In the genomic region with DNA sequence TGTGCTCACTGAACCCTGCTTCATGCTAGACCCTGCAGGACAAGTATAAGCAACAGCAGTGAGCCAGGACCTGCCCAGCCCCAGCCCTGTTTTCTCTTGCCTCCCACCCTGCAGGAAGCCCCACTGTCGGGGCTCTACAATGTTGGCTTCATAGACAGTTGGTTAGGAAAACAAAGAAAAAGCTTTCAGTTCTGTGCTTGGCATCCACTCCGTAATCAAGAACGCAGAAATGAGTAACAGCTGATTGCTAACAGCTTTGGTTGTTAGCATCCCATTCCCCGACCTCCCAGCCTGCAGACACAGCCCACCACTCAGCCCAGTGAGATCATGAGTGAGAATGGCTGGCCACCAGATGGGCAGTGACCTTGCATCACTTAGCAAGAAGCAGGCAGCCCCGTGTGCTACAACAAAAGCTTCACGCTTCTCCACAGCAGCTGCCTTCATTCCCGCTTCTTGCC, we compare ENCODE assay signal across 15 mouse cellular contexts.
DNase-seq lines count a peak whose midpoint lies in the region; ATAC-seq and TF ChIP-seq lines count a peak whose summit lies in the region.
"Had no signal": no experiment of that assay in that cellular context is flagged by ENCODE, and none has a peak within 500 bp of the region (broad histone marks: within the 10 kb centered on the region; RNA-seq: fewer than 3 reads in every experiment).

No protein-coding gene starts in this region.

- no peak overlapping the region for H3K4me3 ChIP-seq in embryonic facial prominence, embryonic 11.5 days (ENCODE audit: low read depth, low read length)
- H3K4me3 ChIP-seq in hindbrain, postnatal 0 days (ENCODE audit: low read length): no peak overlapping the region
- H3K4me3 ChIP-seq: left cerebral cortex, adult 2 months had no signal

- no peaks in the 10 kb centered on the region for H3K9me3 ChIP-seq in embryonic facial prominence, embryonic 11.5 days (replicated peaks; ENCODE audit: control insufficient read depth, low read length)
- no peaks in the 10 kb centered on the region for H3K9me3 ChIP-seq in hindbrain, postnatal 0 days (ENCODE audit: low read length)

- ATAC-seq in embryonic facial prominence, embryonic 11.5 days (replicated peaks; ENCODE audit: insufficient number of reproducible peaks, low FRiP score, low TSS enrichment, low read depth): no peak
- ATAC-seq in hindbrain, postnatal 0 days: peak; percentile 68
- no peak for ATAC-seq in monocyte, adult 5-6 weeks (replicated peaks; ENCODE audit: insufficient number of reproducible peaks, low FRiP score, low TSS enrichment, poor library complexity, severe bottlenecking)
- ATAC-seq: CD4-positive, CD25-positive, alpha-beta regulatory T cell, adult 4 months; intestine, embryonic 16.5 days; midbrain, embryonic 16.5 days had no signal

- no peak overlapping the region for H3K4me2 ChIP-seq in embryonic facial prominence, embryonic 11.5 days (ENCODE audit: low read depth, low read length)
- H3K4me2 ChIP-seq in hindbrain, postnatal 0 days (ENCODE audit: low read depth, low read length): no peak overlapping the region

- no peak for TF ChIP-seq CTCF in brain, embryonic 14.5 days (IDR thresholded peaks at IDR 0.05; ENCODE audit: borderline replicate concordance, extremely low read depth, insufficient read depth, insufficient read length)
- no peak for TF ChIP-seq CTCF in hindbrain, postnatal 0 days (IDR thresholded peaks at IDR 0.05; ENCODE audit: low read depth)

- no peaks in the 10 kb centered on the region for H3K36me3 ChIP-seq in embryonic facial prominence, embryonic 11.5 days (replicated peaks; ENCODE audit: control insufficient read depth, insufficient read depth, low read depth, low read length)
- no peaks in the 10 kb centered on the region for H3K36me3 ChIP-seq in hindbrain, postnatal 0 days (ENCODE audit: insufficient read depth, low read length)

- no peaks in the 10 kb centered on the region for H3K27me3 ChIP-seq in embryonic facial prominence, embryonic 11.5 days (ENCODE audit: control insufficient read depth, insufficient read depth, low read length)
- no peaks in the 10 kb centered on the region for H3K27me3 ChIP-seq in hindbrain, postnatal 0 days (ENCODE audit: insufficient read depth, low read length)

- DNase-seq in layer of hippocampus, postnatal 10 days (ENCODE audit: low spot score in 2 of 2): peak; percentile 34 to 43
- DNase-seq in layer of hippocampus, adult 11-12 months (ENCODE audit: low spot score): no peak
- peak; percentile 50 for DNase-seq in brain, embryonic 14.5 days (ENCODE audit: low read depth)
- DNase-seq in embryonic facial prominence, embryonic 11.5 days (ENCODE audit: low spot score): peak; percentile 35
- DNase-seq in hindbrain, postnatal 0 days (ENCODE audit: low spot score): peak; percentile 58
- DNase-seq in adrenal gland, adult 8-10 months: no peak
- DNase-seq: heart, postnatal 10 days; kidney, postnatal 14 days; liver; thymus, adult 18-20 months had no signal

- no peak overlapping the region for H3K9ac ChIP-seq in embryonic facial prominence, embryonic 11.5 days (replicated peaks; ENCODE audit: low read length)
- no peak overlapping the region for H3K9ac ChIP-seq in hindbrain, postnatal 0 days (replicated peaks; ENCODE audit: low read length)

- H3K27ac ChIP-seq in embryonic facial prominence, embryonic 11.5 days (replicated peaks; ENCODE audit: low read depth, low read length): no peak overlapping the region
- H3K27ac ChIP-seq in hindbrain, postnatal 0 days: peak overlapping the region; percentile 37
- H3K27ac ChIP-seq: left cerebral cortex, adult 2 months had no signal

- H3K4me1 ChIP-seq in embryonic facial prominence, embryonic 11.5 days (ENCODE audit: control insufficient read depth, insufficient read depth, low read length): no peaks in the 10 kb centered on the region
- no peaks in the 10 kb centered on the region for H3K4me1 ChIP-seq in hindbrain, postnatal 0 days (ENCODE audit: insufficient read depth, low read length)

- no peak for TF ChIP-seq POLR2A in brain, embryonic 14.5 days (IDR thresholded peaks at IDR 0.05; ENCODE audit: borderline replicate concordance, extremely low read depth, insufficient read depth, insufficient read length, poor library complexity, severe bottlenecking)

- 47% methylated on average over 7 of the region's 7 CpGs for WGBS in embryonic facial prominence, embryonic 11.5 days
- WGBS in hindbrain, postnatal 0 days: 28% methylated on average over 7 of the region's 7 CpGs

Comparison
In these comparisons a context has a peak if more than half of its experiments do, and no peak if none do; other contexts are left out.
1. DNase-seq: peak in layer of hippocampus, postnatal 10 days (2 of 2), brain, embryonic 14.5 days (single experiment), embryonic facial prominence, embryonic 11.5 days (single experiment) and hindbrain, postnatal 0 days (single experiment); none in layer of hippocampus, adult 11-12 months (single experiment) and adrenal gland, adult 8-10 months (single experiment).